Mouse (Mus musculus): ENCODE results near the gene Apobec2.
"Not testable (repeated sequence)": the region's sequence is repeated elsewhere in the genome, so short reads cannot be mapped to it uniquely, and the experiment has no call there.

Gene Apobec2

GRCm38 (mm10) chr17:48432158-48432980, at the start of gene Apobec2:
Gene Apobec2, minus strand, starts transcription at chr17:48432930.
- no peak for DNase-seq (ENCODE audit: extremely low read depth, low read depth)

DNA sequence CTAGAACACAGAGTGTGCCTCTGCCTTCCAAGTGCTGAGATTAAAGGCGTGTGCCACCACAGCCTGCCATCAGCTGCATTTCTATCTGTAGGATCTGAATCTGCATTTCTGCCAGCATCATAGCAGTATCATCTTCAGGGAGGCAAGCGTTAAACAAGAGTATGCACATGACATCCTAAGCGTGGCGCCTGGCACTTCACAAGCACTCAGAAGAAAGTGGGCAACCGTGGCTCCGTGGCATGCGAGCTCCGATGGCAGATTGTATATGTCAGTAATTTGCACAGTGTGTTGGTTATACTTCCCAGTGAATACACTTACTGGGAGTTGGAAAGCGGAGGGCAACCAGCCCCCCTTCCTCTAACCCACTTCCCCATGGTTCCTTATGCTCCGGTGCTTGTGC, 47.2 kb upstream of the Apobec2 start:
- DNase-seq (ENCODE audit: extremely low read depth, low read depth): no peak

DNA sequence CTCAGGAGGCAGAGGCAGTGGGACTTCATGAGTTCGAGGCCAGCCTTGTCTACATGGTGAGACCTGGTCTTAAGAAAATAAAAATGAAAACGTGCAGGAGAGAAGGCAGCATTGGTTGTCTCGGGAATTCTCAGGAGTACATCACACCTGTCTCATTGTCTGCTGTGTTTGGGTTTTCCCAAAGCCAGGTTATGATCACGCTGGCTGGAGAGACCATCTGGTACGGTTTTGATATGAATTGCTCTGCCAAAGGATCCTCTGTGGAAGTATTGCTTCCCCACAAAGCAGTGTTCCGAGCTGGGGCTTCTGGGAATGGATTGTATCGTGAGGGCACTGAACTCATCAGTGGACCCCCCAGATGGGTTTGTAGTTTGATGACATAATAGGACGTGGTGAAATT, 42.7 kb upstream of the Apobec2 start:
- DNase-seq (ENCODE audit: extremely low read depth, low read depth): no peak

GRCm38 (mm10) chr17:48474282-48474681, 41.6 kb upstream of the Apobec2 start:
- not testable (repeated sequence) for DNase-seq (ENCODE audit: extremely low read depth, low read depth)

GRCm38 (mm10) chr17:48467395-48468231, 34.9 kb upstream of the Apobec2 start:
- no peak for DNase-seq (ENCODE audit: extremely low read depth, low read depth)

- no peak for DNase-seq (ENCODE audit: extremely low read depth, low read depth)
Measured at GRCm38 (mm10) chr17:48466769-48467394, 34.2 kb upstream of the Apobec2 start.

GRCm38 (mm10) chr17:48463391-48463790, 30.7 kb upstream of the Apobec2 start:
- DNase-seq (ENCODE audit: extremely low read depth, low read depth): no peak

GRCm38 (mm10) chr17:48462096-48462495, 29.4 kb upstream of the Apobec2 start:
- DNase-seq (ENCODE audit: extremely low read depth, low read depth): no peak

- DNase-seq (ENCODE audit: extremely low read depth, low read depth): peak; percentile 86
Measured at GRCm38 (mm10) chr17:48457971-48458653, 25.4 kb upstream of the Apobec2 start.

GRCm38 (mm10) chr17:48455955-48456354, 23.2 kb upstream of the Apobec2 start:
- DNase-seq (ENCODE audit: extremely low read depth, low read depth): no peak

DNA sequence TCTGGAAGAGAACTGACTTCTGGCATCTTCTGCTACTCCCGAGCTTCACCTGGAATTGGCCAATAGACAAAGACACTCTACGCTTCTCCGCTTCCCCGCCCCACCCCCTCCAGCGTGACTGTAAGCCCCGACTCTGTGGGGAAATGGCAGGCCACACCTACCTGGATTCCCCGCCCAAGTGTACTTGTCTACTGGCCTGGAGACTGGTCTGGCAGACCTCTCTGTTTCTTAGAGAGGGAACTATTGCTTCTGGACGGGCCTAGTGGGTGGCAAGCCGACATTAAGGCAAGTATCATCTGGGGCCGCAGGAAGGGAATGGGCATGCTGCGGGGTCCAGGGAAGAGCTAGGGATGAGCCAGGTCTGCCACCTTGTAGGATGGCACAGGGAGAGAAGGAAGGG, 22.0 kb upstream of the Apobec2 start, which contains the start of gene Unc5cl:
Gene Unc5cl (plus strand): TSS at position 214 of the 400 bp plus-strand sequence.
- DNase-seq (ENCODE audit: extremely low read depth, low read depth): peak; percentile 78

DNA sequence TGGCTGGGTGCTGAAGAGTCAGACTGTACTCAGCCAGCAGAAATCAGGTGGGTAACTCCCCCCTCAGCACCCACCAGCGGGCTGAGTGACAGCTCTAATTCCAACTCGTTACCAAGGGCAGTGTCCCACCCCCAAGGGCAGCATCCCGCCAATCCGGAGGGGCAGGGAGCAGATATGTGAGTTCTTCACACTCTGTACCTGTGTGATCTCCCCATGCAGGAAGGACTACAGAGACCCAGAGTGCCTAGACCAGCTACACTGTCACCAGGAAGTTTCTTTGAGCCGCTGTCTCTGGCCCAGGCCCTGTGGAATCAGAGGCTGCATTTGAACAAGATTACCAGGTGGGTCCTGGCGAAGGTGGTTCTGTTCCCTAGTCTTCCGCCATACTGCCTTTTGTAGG, 21.5 kb upstream of the Apobec2 start:
- DNase-seq (ENCODE audit: extremely low read depth, low read depth): no peak

DNA sequence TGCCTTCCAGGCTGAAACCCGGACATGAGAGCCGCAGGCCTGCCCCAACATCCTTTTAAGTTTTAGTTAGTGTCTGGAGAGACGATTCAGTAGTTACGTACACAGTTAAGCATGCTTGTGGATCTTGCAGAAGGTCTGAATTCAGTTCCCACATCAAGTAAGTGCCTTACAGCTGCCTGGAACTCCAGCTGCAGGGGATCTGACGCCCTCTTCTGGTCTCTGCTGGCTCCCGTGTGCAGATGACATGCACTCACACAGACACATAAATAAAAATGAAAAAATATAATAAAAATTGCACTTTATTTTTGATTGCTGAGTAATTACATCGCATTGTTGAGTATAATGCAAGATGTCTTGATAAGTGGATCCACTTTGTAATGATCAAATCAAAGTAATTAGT, 20.8 kb upstream of the Apobec2 start:
- DNase-seq (ENCODE audit: extremely low read depth, low read depth): no peak

DNA sequence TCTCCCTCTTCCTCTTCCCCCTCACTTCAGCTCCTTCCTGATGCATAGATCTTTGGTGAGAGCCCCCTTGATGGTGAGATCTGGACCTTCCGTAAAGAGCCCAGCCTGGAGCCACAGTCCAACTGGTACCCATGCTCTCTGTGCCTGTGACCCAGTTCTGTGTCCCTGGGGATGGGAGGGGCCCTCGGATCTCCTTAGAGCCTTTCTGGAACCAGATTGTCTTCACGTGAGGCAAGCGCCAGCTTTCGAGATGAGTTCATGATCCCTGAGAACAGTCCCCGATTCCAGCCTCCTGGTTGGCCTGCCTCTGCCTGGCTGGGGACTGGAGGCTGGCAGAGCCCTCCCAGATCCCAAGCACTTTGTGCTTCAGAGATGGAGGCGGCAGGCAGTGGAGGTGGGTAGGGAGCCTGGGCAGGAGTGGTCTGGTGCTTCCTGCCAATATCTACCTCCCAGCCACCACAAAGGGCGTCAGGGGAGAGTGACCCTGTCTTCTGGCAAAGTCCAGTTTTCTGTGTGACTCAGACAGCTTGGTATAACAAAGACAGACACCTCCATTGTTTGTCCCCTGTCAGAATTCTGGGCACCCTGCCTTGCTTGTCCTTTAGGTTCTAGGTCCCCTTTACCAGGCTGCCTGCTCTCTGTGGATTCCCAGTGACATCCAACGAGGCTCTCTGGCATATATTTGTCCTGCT, 19.2 kb upstream of the Apobec2 start:
- DNase-seq (ENCODE audit: extremely low read depth, low read depth): no peak

- peak; percentile 85 for DNase-seq (ENCODE audit: extremely low read depth, low read depth)
Measured at GRCm38 (mm10) chr17:48451353-48451675, 18.6 kb upstream of the Apobec2 start, which contains the start of gene Tspo2. Gene Tspo2, minus strand, starts transcription at chr17:48451522.

DNA sequence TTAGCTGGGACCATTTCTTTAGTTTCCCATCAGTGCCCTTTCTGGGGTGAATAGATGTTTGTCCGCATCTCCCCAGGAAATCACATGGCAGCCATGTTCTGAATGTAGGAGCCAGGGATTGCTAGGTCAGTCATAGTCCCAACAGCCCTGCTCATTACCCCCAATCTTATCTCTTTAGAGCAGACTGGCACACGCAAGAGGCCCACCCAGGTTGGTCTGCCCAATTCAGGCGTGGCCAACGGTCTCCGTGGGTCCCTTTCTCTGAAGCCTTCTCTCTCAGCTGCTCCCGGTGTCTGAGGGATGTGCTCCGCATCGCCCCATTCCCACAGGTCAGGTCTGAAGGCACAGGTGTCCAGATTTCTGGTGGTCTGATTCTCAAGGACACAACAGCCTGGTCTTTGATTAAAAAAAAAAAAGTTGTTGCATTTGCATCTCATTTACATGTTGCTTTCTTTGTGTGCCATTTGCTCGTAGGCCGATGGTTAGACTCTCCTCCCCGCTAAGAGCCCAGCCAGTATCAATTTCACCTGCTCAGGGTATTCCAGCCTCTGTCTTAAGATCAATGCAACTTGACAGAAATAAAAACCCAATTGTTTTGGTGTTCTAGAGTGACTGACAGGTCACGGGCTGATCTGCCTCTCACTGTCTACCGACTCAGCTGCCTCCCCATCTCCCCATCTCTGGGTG, 18.1 kb upstream of the Apobec2 start:
- DNase-seq (ENCODE audit: extremely low read depth, low read depth): no peak

- DNase-seq (ENCODE audit: extremely low read depth, low read depth): no peak
Measured at GRCm38 (mm10) chr17:48447675-48448074, 14.9 kb upstream of the Apobec2 start.

DNA sequence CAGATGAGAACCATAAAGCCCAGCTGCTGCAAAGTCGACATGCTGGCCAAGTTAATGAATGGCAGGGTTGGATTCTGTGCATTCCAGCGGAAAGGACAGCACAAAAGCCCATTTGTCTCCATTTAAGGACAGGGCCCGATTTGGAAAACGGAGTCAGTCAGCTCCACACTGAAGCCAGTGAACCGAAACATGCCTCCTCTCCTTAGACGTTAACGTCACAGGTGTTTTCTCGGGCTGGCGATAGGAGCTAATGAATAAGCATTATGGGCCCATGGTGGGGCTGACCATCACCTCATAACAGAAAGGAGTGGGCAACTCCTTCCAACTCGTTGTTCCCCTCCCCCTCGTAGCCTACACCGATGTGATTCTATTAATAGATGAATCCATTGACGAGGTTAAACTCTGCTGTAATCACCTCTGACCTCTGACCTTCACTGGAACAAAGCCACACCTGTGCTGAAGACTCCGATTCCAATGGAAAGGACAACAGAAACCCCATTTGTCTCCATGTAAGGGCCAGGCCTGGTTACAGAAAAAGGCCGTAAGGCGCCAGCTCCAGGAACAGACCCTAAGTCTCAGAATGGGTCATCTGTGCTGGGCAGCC, 10.9 kb upstream of the Apobec2 start:
- no peak for DNase-seq (ENCODE audit: extremely low read depth, low read depth)

- no peak for DNase-seq (ENCODE audit: extremely low read depth, low read depth)
Measured at GRCm38 (mm10) chr17:48442745-48443457, 10.2 kb upstream of the Apobec2 start.
